Mouse (Mus musculus) liver, embryonic 14.5 days (tissue): Measurements from ENCODE around the gene Dhx58.

Source experiments
- CTCF ChIP-seq: IDR thresholded peaks from 2 replicates; pipeline ENCODE4 v1.5.1; 2016; ENCODE audit warnings: antibody characterized with exemption, low read depth, control low read depth
- EP300 ChIP-seq: IDR thresholded peaks from 2 replicates; pipeline ENCODE4 v1.6.1; 2016; ENCODE audit warnings: antibody characterized with exemption, low read depth

- no peak for TF ChIP-seq EP300
- TF ChIP-seq CTCF = no peak
Measured at GRCm38 (mm10) chr11:100735134-100735865, 31.2 kb upstream of the Dhx58 start.
